Mouse (Mus musculus) small intestine, adult 2 months (tissue): ENCODE data around the gene Gypa.

Experiments
- CTCF ChIP-seq: fragments of 200-500 bp; IDR thresholded peaks from 2 replicates; pipeline ENCODE4 v1.5.1; 2012; ENCODE audit warnings: low read depth, mild to moderate bottlenecking, control low read depth, inconsistent platforms, low read length, moderate library complexity, mixed read lengths; ENCODE audit not compliant: insufficient replicate concordance, insufficient read length; ENCODE audit errors: extremely low read depth
- POLR2A ChIP-seq: fragments of 200-500 bp; IDR thresholded peaks from 2 replicates; pipeline ENCODE4 v1.6.1; 2012; ENCODE audit warnings: low read depth, mild to moderate bottlenecking, control low read depth, inconsistent platforms, low read length, moderate library complexity

- no peak for TF ChIP-seq POLR2A
- no peak for TF ChIP-seq CTCF
Observed at GRCm38 (mm10) chr8:80482173-80482572, 11.4 kb upstream of the Gypa start.
